Mouse (Mus musculus) liver, embryonic 15.5 days (tissue): ENCODE measurements around the gene B3gat2. TPM values are rescaled to one million over a fixed set of nuclear protein-coding genes. Genes with fewer than 3 reads are reported as not detected.
A peak's percentile ranks its signal among the peaks of the same experiment; 100 is the strongest.

ENCODE experiments used
- ATAC-seq: fragments of 200-750 bp; cut with Nextera tagmentation; 2 replicates; pipeline ENCODE4 v1.8.0; 2017; ENCODE audit warnings: moderate number of reproducible peaks, mild to moderate bottlenecking, moderate library complexity; ENCODE audit not compliant: insufficient read depth
- H3K27ac ChIP-seq: fragments of 300-500 bp; sonication (generic); replicated peaks from 2 replicates; pipeline ENCODE4 v1.5.1; 2015; ENCODE audit warnings: mild to moderate bottlenecking, inconsistent platforms
- H3K27me3 ChIP-seq: fragments of 300-500 bp; sonication (generic); 2 replicates; pipeline ENCODE4 v1.6.1; 2015; ENCODE audit warnings: mild to moderate bottlenecking, inconsistent platforms
- H3K36me3 ChIP-seq: fragments of 300-500 bp; sonication (generic); replicated peaks from 2 replicates; pipeline ENCODE4 v1.6.1; 2015; ENCODE audit warnings: moderate library complexity, mild to moderate bottlenecking, inconsistent platforms
- H3K4me1 ChIP-seq: fragments of 300-500 bp; sonication (generic); replicated peaks from 2 replicates; pipeline ENCODE4 v1.6.1; 2015; ENCODE audit warnings: inconsistent platforms
- H3K4me2 ChIP-seq: fragments of 300-500 bp; sonication (generic); 2 replicates; pipeline ENCODE4 v1.6.1; 2015; ENCODE audit warnings: moderate library complexity, mild to moderate bottlenecking, inconsistent platforms
- H3K4me3 ChIP-seq: fragments of 300-500 bp; sonication (generic); replicated peaks from 2 replicates; pipeline ENCODE4 v1.5.1; 2015; ENCODE audit warnings: mild to moderate bottlenecking, inconsistent platforms
- H3K9ac ChIP-seq: fragments of 300-500 bp; sonication (generic); 2 replicates; pipeline ENCODE4 v1.6.1; 2015; ENCODE audit warnings: moderate library complexity, mild to moderate bottlenecking, inconsistent platforms
- H3K9me3 ChIP-seq: fragments of 300-500 bp; sonication (generic); replicated peaks from 2 replicates; pipeline ENCODE4 v1.6.1; 2016; ENCODE audit warnings: inconsistent platforms
- WGBS: fragments of 180-500 bp; shearing (Covaris S2); methylation state at CpG from one replicate; pipeline ENCODE4 v1.1.7; 2015; ENCODE audit warnings: mixed read lengths; ENCODE audit not compliant: insufficient replicate concordance; 5-methylcytosine and 5-hydroxymethylcytosine counted together
- polyA plus RNA-seq: library from polyadenylated mRNA; unstranded; fragments of >200 nt; fragmentation: Nextera tagmentation; extraction: Ambion mirVana; gene quantifications from 2 replicates; pipeline ENCODE4 v1.2.1, GENCODE M21; 2015

B3gat2 gene
- 0.13 and 0.17 TPM in 2 replicates for polyA plus RNA-seq

DNA sequence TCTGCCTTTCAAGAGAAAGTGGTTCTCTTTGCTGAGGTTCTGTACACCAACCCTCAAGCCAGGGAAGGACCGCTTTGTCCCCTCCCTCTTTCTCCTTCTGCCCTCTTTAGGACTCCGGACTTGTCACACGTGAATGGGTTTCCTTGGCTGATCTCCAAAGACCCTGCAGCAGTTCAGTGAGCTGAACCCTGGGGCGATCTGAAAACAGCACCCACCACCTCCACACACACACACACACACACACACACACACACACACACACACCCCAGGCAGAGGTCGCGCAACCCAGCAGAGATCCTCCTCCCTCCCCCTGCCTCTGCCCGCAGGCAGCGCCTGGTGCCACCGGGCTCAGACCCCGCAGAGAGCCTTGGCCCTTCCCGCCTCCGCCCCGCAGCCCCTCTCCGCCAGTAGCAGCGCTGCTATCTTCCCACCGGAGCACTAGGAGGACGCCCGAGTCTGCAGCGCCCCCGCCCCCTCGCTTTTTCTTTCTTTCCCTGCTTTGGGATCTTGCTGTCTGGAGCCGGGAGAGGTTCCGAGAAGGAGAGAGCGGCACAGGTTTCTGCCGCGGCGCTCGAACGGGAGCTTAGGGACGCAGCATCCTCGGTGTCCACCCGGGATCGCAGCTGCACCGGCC is at the start of gene B3gat2:
Gene B3gat2 (plus strand): TSS at position 252 of the 634 bp plus-strand sequence.
- Histone ChIP-seq H3K4me1 (peaks cover 11% of the 10 kb centered on the region; the same call in 1 of the 2 replicates), H3K27ac (no peak within 1 kb of the TSS), H3K4me2 (peak within 1 kb of the TSS; percentile 64), H3K9ac (no peak within 1 kb of the TSS), H3K9me3 (no peaks in the 10 kb centered on the region), H3K27me3 (peaks cover 66% of the 10 kb centered on the region), H3K4me3 (peak within 1 kb of the TSS; percentile 40), H3K36me3 (no peaks in the 10 kb centered on the region)
- no peak for ATAC-seq
- WGBS, result 2% methylated on average over 34 of the region's 34 CpGs

DNA sequence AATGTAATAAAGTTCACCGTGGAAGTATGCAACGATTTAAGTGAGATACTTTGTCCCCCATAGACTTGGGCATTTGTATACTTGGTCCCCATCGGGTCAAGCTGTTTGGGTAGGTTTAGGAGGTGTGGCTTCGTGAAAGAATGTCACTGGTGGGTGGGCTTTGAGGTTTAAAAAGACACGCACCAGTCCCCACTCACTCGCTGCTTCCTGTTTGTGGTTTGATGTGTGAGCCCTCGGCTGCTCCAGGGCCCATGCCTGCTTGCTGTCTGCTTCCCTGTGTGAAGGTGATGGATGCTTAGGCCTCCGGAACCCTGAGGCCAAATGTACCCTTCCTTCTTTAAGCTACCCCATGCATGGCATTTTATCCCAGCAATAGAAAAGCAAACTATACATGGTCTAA is 41.2 kb upstream of the B3gat2 start:
- H3K9me3 ChIP-seq, result no peaks in the 10 kb centered on the region
- H3K4me2 ChIP-seq, result no peak overlapping the region
- no peak overlapping the region for H3K4me3 ChIP-seq
- no peak for ATAC-seq
- no peak overlapping the region for H3K27ac ChIP-seq
- H3K4me1 ChIP-seq, result no peaks in the 10 kb centered on the region
- H3K9ac ChIP-seq, result no peak overlapping the region
- H3K36me3 ChIP-seq, result no peaks in the 10 kb centered on the region
- WGBS, result 47% methylated on average over 8 of the region's 8 CpGs
- no peaks in the 10 kb centered on the region for H3K27me3 ChIP-seq

DNA sequence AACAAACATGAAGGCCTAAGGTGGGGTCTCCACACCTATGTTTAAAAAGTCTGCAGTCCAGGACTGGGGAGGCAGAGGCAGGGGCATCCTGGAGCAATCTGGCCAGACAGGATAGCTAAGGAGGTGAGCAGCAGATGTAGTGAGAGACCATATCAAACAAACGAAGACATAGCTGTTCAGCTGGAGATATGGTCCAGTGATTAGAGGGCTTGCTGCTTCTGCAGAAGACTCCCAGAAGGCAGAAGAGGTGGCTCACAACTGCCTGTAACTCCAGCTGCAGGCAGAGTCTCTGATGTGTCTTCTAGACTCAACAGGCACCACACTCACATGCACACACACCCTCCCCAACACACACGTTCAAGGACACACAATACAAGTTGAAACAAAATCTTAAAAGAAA is 40.5 kb upstream of the B3gat2 start:
- no peak overlapping the region for H3K9ac ChIP-seq
- WGBS, result 69% methylated on average over 2 of the region's 2 CpGs

DNA sequence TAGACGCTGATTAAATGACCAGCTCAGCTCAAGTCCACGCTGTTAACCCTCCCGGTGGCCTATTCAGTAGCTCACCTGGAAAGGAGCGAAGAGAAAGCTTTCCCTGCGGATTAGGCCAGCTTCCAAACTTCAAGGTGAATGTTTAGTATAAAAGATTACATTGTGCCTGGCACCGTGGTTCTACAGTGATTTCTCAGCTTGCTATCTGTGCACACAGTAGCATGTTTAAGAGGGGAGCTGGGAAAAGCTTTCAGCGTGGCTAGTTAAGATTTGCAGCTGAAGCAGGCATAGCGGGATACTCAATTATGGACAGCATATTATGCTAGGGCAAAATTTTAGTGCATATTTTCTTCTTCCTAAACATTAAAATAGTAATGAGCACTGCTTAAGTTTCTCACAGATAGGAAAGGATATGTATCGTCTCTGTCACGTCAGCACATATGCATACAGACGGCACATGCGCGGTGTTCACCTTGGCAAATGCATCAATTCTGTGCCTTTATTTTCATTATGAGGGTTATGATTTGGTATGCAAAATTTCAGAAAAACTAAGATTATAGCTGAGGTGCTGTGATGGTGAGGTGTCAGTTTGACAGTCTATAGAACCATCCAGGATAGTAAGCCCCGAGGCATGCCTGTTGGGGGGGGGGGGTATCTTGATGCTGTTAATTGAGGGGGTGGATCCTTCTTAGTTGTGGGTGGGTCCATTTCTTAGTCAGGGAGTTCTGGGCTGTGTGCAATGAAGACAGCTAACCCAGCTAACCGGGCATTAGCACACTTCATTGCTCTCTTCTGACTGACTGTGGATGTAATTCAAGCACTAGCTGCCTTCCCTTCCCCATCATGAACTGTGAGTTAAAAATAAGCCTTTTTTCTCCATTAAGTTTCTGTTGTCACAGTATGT is 38.8 kb upstream of the B3gat2 start:
- Histone ChIP-seq H3K9ac (no peak overlapping the region), H3K4me2 (no peak overlapping the region), H3K4me1 (no peaks in the 10 kb centered on the region), H3K27me3 (no peaks in the 10 kb centered on the region), H3K4me3 (no peak overlapping the region), H3K27ac (no peak overlapping the region), H3K9me3 (no peaks in the 10 kb centered on the region), H3K36me3 (no peaks in the 10 kb centered on the region)
- WGBS, result 72% methylated on average over 15 of the region's 15 CpGs
- ATAC-seq, result no peak

More for the DNA sequence above, 40.5 kb upstream of the B3gat2 start:
- H3K27me3 ChIP-seq, result no peaks in the 10 kb centered on the region
- no peak overlapping the region for H3K4me3 ChIP-seq
- H3K4me1 ChIP-seq, result no peaks in the 10 kb centered on the region
- H3K36me3 ChIP-seq, result no peaks in the 10 kb centered on the region
- H3K4me2 ChIP-seq, result no peak overlapping the region
- H3K27ac ChIP-seq, result no peak overlapping the region
- H3K9me3 ChIP-seq, result no peaks in the 10 kb centered on the region
- ATAC-seq, result no peak

- Histone ChIP-seq H3K4me1 (no peaks in the 10 kb centered on the region), H3K4me3 (no peak overlapping the region), H3K9ac (no peak overlapping the region), H3K9me3 (no peaks in the 10 kb centered on the region), H3K27me3 (no peaks in the 10 kb centered on the region), H3K4me2 (no peak overlapping the region), H3K27ac (no peak overlapping the region), H3K36me3 (no peaks in the 10 kb centered on the region)
- 78% methylated on average over 5 of the region's 5 CpGs for WGBS
- no peak for ATAC-seq
These were observed 30.2 kb upstream of the B3gat2 start for GRCm38 (mm10) chr1:23731324-23731723.

GRCm38 (mm10) chr1:23750864-23751532 is 10.6 kb upstream of the B3gat2 start:
- Histone ChIP-seq H3K4me2 (no peak overlapping the region), H3K36me3 (no peaks in the 10 kb centered on the region), H3K27me3 (no peaks in the 10 kb centered on the region), H3K9me3 (no peaks in the 10 kb centered on the region), H3K4me3 (no peak overlapping the region), H3K27ac (no peak overlapping the region), H3K9ac (no peak overlapping the region), H3K4me1 (no peaks in the 10 kb centered on the region)
- 55% methylated on average over 3 of the region's 3 CpGs for WGBS
- no peak for ATAC-seq

GRCm38 (mm10) chr1:23753091-23753490 is 8.5 kb upstream of the B3gat2 start:
- no peaks in the 10 kb centered on the region for H3K4me1 ChIP-seq
- H3K4me2 ChIP-seq, result no peak overlapping the region
- H3K36me3 ChIP-seq, result no peaks in the 10 kb centered on the region
- H3K9ac ChIP-seq, result no peak overlapping the region
- H3K4me3 ChIP-seq, result no peak overlapping the region
- no peaks in the 10 kb centered on the region for H3K9me3 ChIP-seq
- 54% methylated on average over 2 of the region's 2 CpGs for WGBS
- no peak overlapping the region for H3K27ac ChIP-seq
- ATAC-seq, result no peak
- no peaks in the 10 kb centered on the region for H3K27me3 ChIP-seq

- no peak overlapping the region for H3K27ac ChIP-seq
- ATAC-seq, result no peak
- no peaks in the 10 kb centered on the region for H3K27me3 ChIP-seq
- H3K4me3 ChIP-seq, result no peak overlapping the region
- no peaks in the 10 kb centered on the region for H3K9me3 ChIP-seq
- 60% methylated on average over 6 of the region's 6 CpGs for WGBS
- no peaks in the 10 kb centered on the region for H3K4me1 ChIP-seq
- no peaks in the 10 kb centered on the region for H3K36me3 ChIP-seq
- H3K4me2 ChIP-seq, result no peak overlapping the region
- H3K9ac ChIP-seq, result no peak overlapping the region
These were observed 8.0 kb upstream of the B3gat2 start for GRCm38 (mm10) chr1:23753591-23753990.

GRCm38 (mm10) chr1:23754340-23754739 is 7.2 kb upstream of the B3gat2 start:
- no peaks in the 10 kb centered on the region for H3K9me3 ChIP-seq
- H3K4me2 ChIP-seq, result no peak overlapping the region
- no peaks in the 10 kb centered on the region for H3K36me3 ChIP-seq
- H3K4me3 ChIP-seq, result no peak overlapping the region
- no peak overlapping the region for H3K27ac ChIP-seq
- no peak overlapping the region for H3K9ac ChIP-seq
- no peak for ATAC-seq
- no peaks in the 10 kb centered on the region for H3K4me1 ChIP-seq
- H3K27me3 ChIP-seq, result peaks cover 3% of the 10 kb centered on the region
- 50% methylated on average over 1 of the region's 1 CpGs for WGBS

GRCm38 (mm10) chr1:23754967-23755366 is 6.6 kb upstream of the B3gat2 start:
- Histone ChIP-seq H3K4me3 (no peak overlapping the region), H3K36me3 (no peaks in the 10 kb centered on the region)
- ATAC-seq, result no peak

GRCm38 (mm10) chr1:23762136-23762687 is 659 bp downstream of the B3gat2 start:
- Histone ChIP-seq H3K36me3 (no peaks in the 10 kb centered on the region), H3K9ac (no peak overlapping the region), H3K9me3 (no peaks in the 10 kb centered on the region), H3K4me1 (peaks cover 11% of the 10 kb centered on the region; the same call in 1 of the 2 replicates), H3K27me3 (peaks cover 66% of the 10 kb centered on the region), H3K27ac (no peak overlapping the region), H3K4me2 (peak overlapping the region; percentile 64), H3K4me3 (peak overlapping the region; percentile 40)
- no peak for ATAC-seq
- under 1% methylated on average over 45 of the region's 45 CpGs for WGBS

More at GRCm38 (mm10) chr1:23754967-23755366, 6.6 kb upstream of the B3gat2 start:
- Histone ChIP-seq H3K27me3 (peaks cover 9% of the 10 kb centered on the region), H3K9me3 (no peaks in the 10 kb centered on the region), H3K4me2 (no peak overlapping the region), H3K27ac (no peak overlapping the region), H3K9ac (no peak overlapping the region), H3K4me1 (no peaks in the 10 kb centered on the region)
- WGBS, result 69% methylated on average over 1 of the region's 1 CpGs
